Comparison of ENCODE assay signal across 7 mouse cellular contexts in genomic region chr1:42694290-42694664, GRCm38 (mm10). TPM values are rescaled to one million over a fixed set of nuclear protein-coding genes. Genes with fewer than 3 reads are reported as not detected.
DNase-seq lines count a peak whose midpoint lies in the region; ATAC-seq and TF ChIP-seq lines count a peak whose summit lies in the region.

No protein-coding gene starts in this region.

- H3K27ac ChIP-seq in lung, embryonic 14.5 days (ENCODE audit: low read depth): no peak overlapping the region
- peak overlapping the region; percentile 97 for H3K27ac ChIP-seq in forebrain, embryonic 11.5 days (ENCODE audit: low read depth, low read length)
- peak overlapping the region; percentile 85 for H3K27ac ChIP-seq in kidney, embryonic 15.5 days
- peak overlapping the region; percentile 100 for H3K27ac ChIP-seq in midbrain, embryonic 12.5 days (replicated peaks)

- 0 out of 2 replicates have a peak, but pooled peaks cover 3% of the 10 kb centered on the region for H3K4me1 ChIP-seq in lung, embryonic 14.5 days (ENCODE audit: insufficient read depth)
- H3K4me1 ChIP-seq in forebrain, embryonic 11.5 days (replicated peaks; ENCODE audit: control insufficient read depth, insufficient read depth, low read length): peaks cover 5% of the 10 kb centered on the region
- H3K4me1 ChIP-seq in kidney, embryonic 15.5 days: peaks cover 52% of the 10 kb centered on the region
- H3K4me1 ChIP-seq in midbrain, embryonic 12.5 days: peaks cover 10% of the 10 kb centered on the region

- ATAC-seq in lung, embryonic 14.5 days (ENCODE audit: insufficient read depth): no peak; the same call in 1 of the 2 replicates
- peak; percentile 27 for ATAC-seq in forebrain, embryonic 11.5 days (replicated peaks; ENCODE audit: low FRiP score)
- no peak for ATAC-seq in kidney, embryonic 15.5 days (replicated peaks; ENCODE audit: low FRiP score)
- 0 out of 2 replicates have a peak, but pooled peaks have one; percentile 21 for ATAC-seq in midbrain, embryonic 12.5 days (ENCODE audit: low FRiP score, low read depth)

- 1% methylated on average over 23 of the region's 26 CpGs for WGBS in lung, embryonic 14.5 days
- under 1% methylated on average over 18 of the region's 26 CpGs for WGBS in forebrain, embryonic 11.5 days
- WGBS in kidney, embryonic 15.5 days: 1% methylated on average over 20 of the region's 26 CpGs
- 0% methylated on average over 20 of the region's 26 CpGs for WGBS in midbrain, embryonic 12.5 days

- peaks cover 89% of the 10 kb centered on the region for H3K27me3 ChIP-seq in lung, embryonic 14.5 days (ENCODE audit: insufficient read depth, low read length)
- H3K27me3 ChIP-seq in forebrain, embryonic 11.5 days (ENCODE audit: control insufficient read depth, insufficient read depth, low read length): no peaks in the 10 kb centered on the region; the same call in 1 of the 2 replicates
- peaks cover 97% of the 10 kb centered on the region for H3K27me3 ChIP-seq in kidney, embryonic 15.5 days
- H3K27me3 ChIP-seq in midbrain, embryonic 12.5 days: no peaks in the 10 kb centered on the region

- no peaks in the 10 kb centered on the region for H3K36me3 ChIP-seq in lung, embryonic 14.5 days (ENCODE audit: insufficient read depth)
- H3K36me3 ChIP-seq in forebrain, embryonic 11.5 days (ENCODE audit: control insufficient read depth, insufficient read depth, low read length): peaks cover 2% of the 10 kb centered on the region; the same call in 1 of the 2 replicates
- no peaks in the 10 kb centered on the region for H3K36me3 ChIP-seq in kidney, embryonic 15.5 days
- H3K36me3 ChIP-seq in midbrain, embryonic 12.5 days: peaks cover 21% of the 10 kb centered on the region

- peak; percentile 51 for DNase-seq in lung, embryonic 14.5 days
- DNase-seq in lung, postnatal 10 days: no peak
- DNase-seq in forebrain, embryonic 11.5 days (ENCODE audit: low spot score): peak; percentile 88
- no peak for DNase-seq in urinary bladder, postnatal 36 days (ENCODE audit: low spot score in 2 of 2)
- no peak for DNase-seq in thymus, postnatal 14 days

- H3K9ac ChIP-seq in lung, embryonic 14.5 days: peak overlapping the region; percentile 13; the same call in 1 of the 2 replicates
- peak overlapping the region; percentile 86 for H3K9ac ChIP-seq in forebrain, embryonic 11.5 days (ENCODE audit: low read length)
- H3K9ac ChIP-seq in kidney, embryonic 15.5 days: peak overlapping the region; percentile 50; the same call in 1 of the 2 replicates
- H3K9ac ChIP-seq in midbrain, embryonic 12.5 days (replicated peaks): peak overlapping the region; percentile 87

- peak overlapping the region; percentile 84 for H3K4me2 ChIP-seq in lung, embryonic 14.5 days
- H3K4me2 ChIP-seq in forebrain, embryonic 11.5 days (ENCODE audit: low read depth, low read length, severe bottlenecking): peak overlapping the region; percentile 61
- peak overlapping the region; percentile 62 for H3K4me2 ChIP-seq in kidney, embryonic 15.5 days
- peak overlapping the region; percentile 97 for H3K4me2 ChIP-seq in midbrain, embryonic 12.5 days (replicated peaks)

- no peak for TF ChIP-seq CTCF in lung, embryonic 14.5 days (IDR thresholded peaks at IDR 0.05; ENCODE audit: low read depth)

- H3K4me3 ChIP-seq in lung, embryonic 14.5 days (ENCODE audit: low read depth, low read length): peak overlapping the region; percentile 48
- peak overlapping the region; percentile 95 for H3K4me3 ChIP-seq in forebrain, embryonic 11.5 days (ENCODE audit: low read depth, low read length)
- peak overlapping the region; percentile 57 for H3K4me3 ChIP-seq in kidney, embryonic 15.5 days (replicated peaks)
- H3K4me3 ChIP-seq in midbrain, embryonic 12.5 days: peak overlapping the region; percentile 99

- H3K9me3 ChIP-seq in lung, embryonic 14.5 days (ENCODE audit: low read depth, low read length): no peaks in the 10 kb centered on the region
- H3K9me3 ChIP-seq in forebrain, embryonic 11.5 days (ENCODE audit: control insufficient read depth, low read length): no peaks in the 10 kb centered on the region
- H3K9me3 ChIP-seq in kidney, embryonic 15.5 days (replicated peaks): no peaks in the 10 kb centered on the region
- H3K9me3 ChIP-seq in midbrain, embryonic 12.5 days: no peaks in the 10 kb centered on the region

RNA-seq across cellular contexts. Expression of gene Pou3f3, which starts 1.3 kb away (rescaled TPM):
- polyA plus RNA-seq in lung, embryonic 14.5 days (2014; fragmentation: Nextera tagmentation; extraction: Ambion mirVana): 0.34 and 0.49 TPM in 2 replicates
- polyA plus RNA-seq in forebrain, embryonic 11.5 days (2014; fragmentation: Nextera tagmentation; extraction: Ambion mirVana): 28.5 and 29.3 TPM in 2 replicates
- polyA plus RNA-seq in kidney, embryonic 15.5 days (2015; fragmentation: Nextera tagmentation; extraction: Ambion mirVana): 8.9 and 9.2 TPM in 2 replicates
- polyA plus RNA-seq in midbrain, embryonic 12.5 days (2016; fragmentation: Nextera tagmentation; extraction: Ambion mirVana): 36.3 and 37.6 TPM in 2 replicates

Comparison
In these comparisons a context has a peak if more than half of its experiments do, and no peak if none do; other contexts are left out.
1. DNase-seq: peak in lung, embryonic 14.5 days (single experiment) and forebrain, embryonic 11.5 days (single experiment); none in lung, postnatal 10 days (single experiment), urinary bladder, postnatal 36 days (0 of 2) and thymus, postnatal 14 days (single experiment).
2. ATAC-seq: peak in forebrain, embryonic 11.5 days (single experiment) and midbrain, embryonic 12.5 days (single experiment); none in lung, embryonic 14.5 days (single experiment) and kidney, embryonic 15.5 days (single experiment).
3. H3K4me3 ChIP-seq: peak in every context shown above with its lines; median percentile 99 in midbrain, embryonic 12.5 days; 95 in forebrain, embryonic 11.5 days; 57 in kidney, embryonic 15.5 days; 48 in lung, embryonic 14.5 days.
4. H3K9ac ChIP-seq: peak in every context shown above with its lines; median percentile 87 in midbrain, embryonic 12.5 days; 86 in forebrain, embryonic 11.5 days; 50 in kidney, embryonic 15.5 days; 13 in lung, embryonic 14.5 days.
5. Peak in every context shown above with its lines, with median percentiles within 50 percentile points of each other: H3K4me2 ChIP-seq.